Mouse (Mus musculus) kidney, postnatal 25 days (tissue): ENCODE results near the gene Gm20388.

Source experiments
- DNase-seq, 2 experiments: peaks; one replicate each; pipeline ENCODE4 v3.0.0; 2021; ENCODE audit warnings: mixed read lengths in 2 of 2

Gene Gm20388

DNA sequence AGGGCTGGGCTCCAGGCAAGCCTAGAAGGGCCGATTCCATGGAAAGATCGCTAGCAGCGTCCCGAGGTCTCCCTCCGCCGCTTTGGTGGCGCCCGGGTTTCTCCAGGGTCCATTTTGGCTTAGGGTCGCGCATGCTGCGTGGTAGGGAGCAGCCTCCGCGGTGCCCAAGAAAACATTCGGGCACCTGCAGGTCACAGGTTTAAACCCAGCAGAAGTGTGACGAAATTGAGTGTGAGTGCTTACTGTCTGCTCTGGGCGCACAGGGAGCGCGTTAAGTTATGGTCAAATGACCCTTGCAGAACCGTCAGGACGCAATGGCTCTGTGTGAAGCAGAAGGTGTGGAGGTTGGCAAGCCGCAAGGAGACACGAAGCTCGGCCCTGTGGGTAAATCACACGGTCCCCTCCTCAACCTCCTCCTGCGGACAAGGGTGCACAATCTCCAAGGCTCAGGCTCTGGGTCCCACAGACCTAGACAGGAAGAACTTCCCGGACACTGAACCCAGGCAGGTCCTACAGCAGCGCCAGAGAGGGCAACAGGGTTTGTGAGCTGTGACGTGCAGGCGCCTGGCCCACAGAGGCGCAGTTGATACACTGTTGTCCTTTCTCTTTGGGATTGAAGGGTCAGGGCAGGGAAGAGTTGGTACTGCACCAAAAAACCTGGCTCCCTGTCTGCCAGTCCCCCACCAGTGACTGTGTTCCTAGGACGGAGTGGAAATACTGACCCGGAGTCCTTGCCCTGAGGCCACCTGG, 1179.2 kb downstream of the Gm20388 start:
- DNase-seq: no peak

DNA sequence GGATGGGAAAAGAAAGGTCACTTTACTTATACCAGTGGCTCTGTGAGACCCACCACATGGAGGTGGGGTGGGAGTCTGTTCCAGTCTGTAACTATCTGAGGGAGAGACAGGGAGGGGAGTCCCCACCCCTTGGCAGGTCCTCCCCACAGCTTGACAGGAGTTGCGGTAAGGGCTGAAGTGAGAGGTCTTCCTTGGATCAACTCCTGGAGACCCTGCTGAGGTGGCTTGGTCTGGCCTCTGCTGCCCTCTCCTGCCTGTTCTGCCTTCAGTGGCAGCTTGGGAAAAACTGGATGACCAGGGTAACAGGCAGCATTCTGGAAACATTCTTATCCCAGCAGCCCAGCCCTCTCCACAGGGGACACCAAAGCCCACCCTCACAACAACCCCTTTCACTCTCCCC, 1180.1 kb downstream of the Gm20388 start:
- DNase-seq: no peak

DNA sequence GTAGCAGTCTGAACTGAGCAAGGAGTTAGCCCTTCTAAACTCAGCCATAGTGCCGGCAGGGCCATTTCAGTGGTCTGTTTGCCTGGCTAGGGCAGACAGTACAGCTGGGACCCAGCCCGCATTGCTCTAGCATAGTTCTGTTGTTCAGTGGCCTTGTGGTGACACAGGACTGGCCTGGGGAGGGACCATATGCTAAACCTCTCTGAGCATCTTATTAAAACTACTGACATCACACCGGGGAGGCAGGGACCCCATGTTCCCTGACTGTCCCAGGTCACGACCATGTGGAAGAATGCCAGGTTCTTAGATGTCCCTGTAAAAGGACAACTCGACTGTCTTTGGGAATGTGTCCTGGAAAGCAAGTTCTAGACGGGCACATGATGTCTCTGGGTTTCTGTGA, 1181.5 kb downstream of the Gm20388 start:
- no peak for DNase-seq

DNA sequence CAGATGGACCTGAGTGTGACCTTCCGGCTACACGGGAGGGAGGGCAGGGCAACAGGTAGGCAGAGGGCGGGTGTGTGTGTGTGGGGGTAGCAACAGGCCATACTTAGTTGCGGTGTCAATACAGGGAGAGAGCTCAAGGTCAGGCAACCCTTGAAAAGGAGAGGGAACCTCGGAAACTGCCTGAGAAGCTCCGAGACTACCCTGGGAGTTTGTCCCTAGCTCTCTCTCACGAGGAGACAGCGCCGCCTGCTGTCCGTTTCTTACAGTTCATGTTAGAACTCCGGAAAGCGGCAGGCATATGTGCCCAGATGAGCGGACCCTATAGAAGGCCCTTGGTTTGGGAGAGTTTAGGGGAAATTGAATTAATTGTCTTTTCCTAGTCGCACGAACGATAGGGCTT, 1182.0 kb downstream of the Gm20388 start:
- DNase-seq: peak; percentile 78 to 91

DNA sequence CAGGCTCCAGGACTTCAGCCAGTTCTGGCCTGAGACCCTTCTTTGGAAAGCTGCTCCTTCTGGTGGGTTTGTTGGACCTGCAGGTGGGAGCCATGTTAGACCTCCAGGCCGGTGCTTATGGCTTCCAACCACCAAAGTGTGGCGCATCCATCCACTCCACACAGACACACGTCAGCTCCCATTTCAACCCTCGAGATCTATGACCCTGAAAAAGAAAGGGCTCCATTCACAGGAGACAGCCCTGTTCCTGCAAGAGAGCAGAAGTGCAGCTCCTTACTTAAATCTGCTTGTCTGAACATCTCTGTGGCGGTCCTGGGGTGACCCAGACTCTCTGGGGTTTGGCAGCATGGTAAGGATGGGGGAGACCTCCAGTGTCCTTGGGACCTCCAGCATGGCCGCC, 1182.9 kb downstream of the Gm20388 start:
- DNase-seq: no peak

DNA sequence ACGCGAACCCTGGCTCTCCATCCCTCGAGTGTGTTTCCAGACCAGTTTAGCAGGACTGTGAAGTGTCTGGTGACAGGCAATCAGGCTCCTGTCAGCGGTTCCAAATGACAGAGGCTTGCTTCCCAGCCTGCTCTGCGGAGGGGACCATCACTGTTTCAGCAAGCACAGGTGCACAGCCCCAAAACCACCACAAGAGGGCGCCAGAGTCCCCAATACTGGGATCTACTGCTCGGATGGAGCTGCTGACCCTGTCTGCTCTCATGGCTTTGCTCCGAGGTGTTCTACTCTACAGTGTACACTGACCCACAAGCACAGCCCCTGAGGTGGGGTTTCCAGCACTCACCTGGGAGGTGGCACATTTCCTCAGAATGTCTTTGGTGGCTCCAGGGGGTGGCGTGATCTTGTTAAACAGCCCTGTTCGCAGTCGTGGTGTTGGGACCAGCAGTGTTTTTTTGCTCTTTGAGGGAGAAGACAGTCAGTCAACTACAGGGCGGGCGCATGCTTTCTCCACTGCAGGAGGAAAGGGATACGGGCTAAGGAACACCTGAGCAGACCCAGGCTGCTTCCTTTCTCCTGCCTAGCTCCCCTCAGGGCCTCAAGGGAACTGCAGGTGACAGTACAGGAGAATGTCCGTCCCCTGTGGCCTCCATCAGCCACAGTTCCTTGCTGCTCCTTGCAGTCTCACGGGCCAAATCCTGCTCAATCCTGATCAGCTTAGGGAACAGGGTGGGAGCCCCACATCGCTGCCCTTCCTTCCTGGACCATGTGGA, 1193.6 kb downstream of the Gm20388 start:
- DNase-seq: peak; percentile 70 to 80

- peak; percentile 99 for DNase-seq
These were observed 1197.3 kb downstream of the Gm20388 start, which contains the start of gene Mthfsd for GRCm38 (mm10) chr8:121107668-121108656. Mthfsd (minus strand) TSS chr8:121108392.

GRCm38 (mm10) chr8:121108657-121109056, 1198.0 kb downstream of the Gm20388 start:
- no peak for DNase-seq

DNA sequence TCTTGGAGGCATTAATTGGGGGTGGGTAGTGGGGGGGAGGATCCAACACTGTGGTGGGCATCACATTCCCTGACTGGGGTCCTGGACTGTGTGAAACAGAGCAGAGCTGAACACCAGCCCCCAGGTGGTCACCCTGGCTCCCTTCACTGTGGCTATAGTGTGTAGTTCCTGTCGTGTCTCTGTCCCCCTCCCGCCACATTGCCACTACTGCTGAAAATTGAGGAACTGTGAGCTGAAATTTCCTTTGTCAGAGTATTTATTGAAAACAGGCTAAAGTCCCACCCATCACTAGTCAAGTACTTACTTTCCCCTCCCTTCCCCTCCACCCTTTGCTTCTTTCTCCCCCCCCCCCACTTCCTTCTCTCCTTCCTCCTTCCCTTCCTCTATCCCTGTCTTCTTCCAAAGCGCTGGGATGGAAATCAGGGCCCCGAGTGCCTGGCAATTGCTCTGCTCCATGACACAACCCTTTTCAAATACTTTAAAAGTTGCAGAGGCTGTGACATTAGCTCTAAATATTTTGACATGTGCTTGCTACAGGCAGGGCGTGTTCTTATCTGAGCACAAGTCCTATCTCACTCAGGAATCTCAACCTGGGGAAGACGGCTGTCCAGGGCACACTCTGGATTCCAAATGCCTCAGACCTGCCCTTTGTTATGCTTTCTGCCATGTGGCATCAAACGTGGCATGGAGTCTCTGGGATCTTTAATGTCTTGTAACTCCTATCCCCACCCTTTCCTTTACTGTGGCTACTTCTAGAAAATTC, 1200.7 kb downstream of the Gm20388 start:
- no peak for DNase-seq

- DNase-seq: peak; percentile 92 to 96
These were observed 1202.6 kb downstream of the Gm20388 start for GRCm38 (mm10) chr8:121113261-121113660.

GRCm38 (mm10) chr8:121115136-121115535, 1204.5 kb downstream of the Gm20388 start:
- DNase-seq: no peak

DNA sequence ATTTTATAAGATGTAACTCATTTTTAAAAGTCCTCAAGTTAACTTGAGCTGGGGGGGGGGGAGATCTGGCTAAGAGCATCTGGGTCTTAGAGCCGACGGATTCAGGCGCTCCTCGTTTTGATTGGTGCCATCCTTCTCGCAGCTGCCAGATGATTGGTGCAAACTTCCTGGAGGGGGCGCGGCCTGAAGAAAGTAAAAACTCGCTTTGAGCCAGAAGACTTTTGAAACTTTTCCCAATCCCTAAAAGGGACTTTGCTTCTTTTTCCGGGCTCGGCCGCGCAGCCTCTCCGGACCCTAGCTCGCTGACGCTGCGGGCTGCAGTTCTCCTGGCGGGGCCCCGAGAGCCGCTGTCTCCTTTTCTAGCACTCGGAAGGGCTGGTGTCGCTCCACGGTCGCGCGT, 1205.3 kb downstream of the Gm20388 start, which contains the start of gene Foxc2:
TSS of gene Foxc2 (plus strand) at position 224 of the 400 bp plus-strand sequence.
- DNase-seq: peak; percentile 93 to 95

- DNase-seq: no peak
These were observed 1206.0 kb downstream of the Gm20388 start for GRCm38 (mm10) chr8:121116591-121117185.

DNA sequence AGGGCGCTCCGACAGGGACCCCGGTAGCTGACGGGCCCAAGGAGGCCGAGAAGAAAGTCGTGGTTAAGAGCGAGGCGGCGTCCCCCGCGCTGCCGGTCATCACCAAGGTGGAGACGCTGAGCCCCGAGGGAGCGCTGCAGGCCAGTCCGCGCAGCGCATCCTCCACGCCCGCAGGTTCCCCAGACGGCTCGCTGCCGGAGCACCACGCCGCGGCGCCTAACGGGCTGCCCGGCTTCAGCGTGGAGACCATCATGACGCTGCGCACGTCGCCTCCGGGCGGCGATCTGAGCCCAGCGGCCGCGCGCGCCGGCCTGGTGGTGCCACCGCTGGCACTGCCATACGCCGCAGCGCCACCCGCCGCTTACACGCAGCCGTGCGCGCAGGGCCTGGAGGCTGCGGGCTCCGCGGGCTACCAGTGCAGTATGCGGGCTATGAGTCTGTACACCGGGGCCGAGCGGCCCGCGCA, 1206.6 kb downstream of the Gm20388 start:
- no peak for DNase-seq

GRCm38 (mm10) chr8:121117906-121118305, 1207.3 kb downstream of the Gm20388 start:
- DNase-seq: no peak

DNA sequence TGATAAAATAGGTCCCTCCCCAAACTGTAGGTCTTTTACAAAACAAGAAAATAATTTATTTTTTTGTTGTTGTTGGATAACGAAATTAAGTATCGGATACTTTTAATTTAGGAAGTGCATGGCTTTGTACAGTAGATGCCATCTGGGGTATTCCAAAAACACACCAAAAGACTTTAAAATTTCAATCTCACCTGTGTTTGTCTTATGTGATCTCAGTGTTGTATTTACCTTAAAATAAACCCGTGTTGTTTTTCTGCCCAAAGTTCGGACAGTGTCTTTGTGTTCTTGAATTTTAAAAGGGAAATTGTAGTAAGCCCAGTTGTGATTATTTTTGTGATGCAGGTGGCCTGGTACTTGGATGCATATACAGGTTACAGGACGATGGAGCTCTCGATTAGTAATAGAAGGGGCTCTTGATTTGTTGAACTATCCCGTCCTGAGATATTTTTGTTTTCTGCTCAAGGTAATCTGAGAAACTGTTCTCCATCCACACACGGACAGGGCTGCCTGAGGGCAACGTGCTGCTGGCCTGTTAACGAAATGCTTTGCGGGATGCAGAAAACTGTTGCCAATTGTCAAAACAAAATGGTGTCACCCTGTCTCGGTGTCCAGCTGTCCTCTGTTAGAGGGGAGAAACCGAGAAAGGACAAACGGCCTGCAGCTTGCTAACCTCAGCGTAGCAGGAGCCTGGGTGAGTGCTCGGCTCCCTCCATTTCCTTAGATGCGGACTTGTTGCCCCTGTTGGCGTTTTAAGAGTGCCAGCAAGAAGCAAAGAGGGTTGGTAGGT, 1208.2 kb downstream of the Gm20388 start:
- DNase-seq: no peak

GRCm38 (mm10) chr8:121119635-121120455, 1209.2 kb downstream of the Gm20388 start:
- no peak for DNase-seq

GRCm38 (mm10) chr8:121120456-121121419, 1210.1 kb downstream of the Gm20388 start:
- no peak for DNase-seq
